Mouse (Mus musculus): ENCODE measurements around the gene ccdc198.
A peak's percentile ranks its signal among the peaks of the same experiment; 100 is the strongest.

The ccdc198 gene

GRCm38 (mm10) chr14:49197031-49197527, 48.2 kb downstream of the ccdc198 start:
- peak; percentile 30 for DNase-seq (ENCODE audit: low spot score)

GRCm38 (mm10) chr14:49186270-49186669, 59.0 kb downstream of the ccdc198 start:
- no peak for DNase-seq (ENCODE audit: low spot score)

DNA sequence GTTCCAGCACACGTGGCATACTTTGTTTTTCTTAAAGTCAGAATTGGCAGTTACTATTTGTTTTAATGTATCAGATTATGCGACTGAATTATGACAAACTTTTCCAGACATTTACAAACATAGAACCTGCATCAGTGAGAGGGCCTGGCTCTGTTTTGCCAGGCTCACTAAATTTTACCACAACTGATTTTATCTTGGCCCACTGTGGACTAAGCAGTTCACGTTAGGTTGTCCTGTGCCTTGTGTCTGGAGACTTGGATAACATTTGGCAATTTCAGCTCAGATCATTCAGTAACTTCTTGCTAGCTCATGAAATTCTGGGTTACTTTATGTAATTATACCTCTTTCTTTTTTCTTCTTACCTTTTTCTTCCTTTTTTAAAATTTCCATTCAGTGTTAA, 65.5 kb downstream of the ccdc198 start:
- DNase-seq (ENCODE audit: low spot score), result no peak

DNA sequence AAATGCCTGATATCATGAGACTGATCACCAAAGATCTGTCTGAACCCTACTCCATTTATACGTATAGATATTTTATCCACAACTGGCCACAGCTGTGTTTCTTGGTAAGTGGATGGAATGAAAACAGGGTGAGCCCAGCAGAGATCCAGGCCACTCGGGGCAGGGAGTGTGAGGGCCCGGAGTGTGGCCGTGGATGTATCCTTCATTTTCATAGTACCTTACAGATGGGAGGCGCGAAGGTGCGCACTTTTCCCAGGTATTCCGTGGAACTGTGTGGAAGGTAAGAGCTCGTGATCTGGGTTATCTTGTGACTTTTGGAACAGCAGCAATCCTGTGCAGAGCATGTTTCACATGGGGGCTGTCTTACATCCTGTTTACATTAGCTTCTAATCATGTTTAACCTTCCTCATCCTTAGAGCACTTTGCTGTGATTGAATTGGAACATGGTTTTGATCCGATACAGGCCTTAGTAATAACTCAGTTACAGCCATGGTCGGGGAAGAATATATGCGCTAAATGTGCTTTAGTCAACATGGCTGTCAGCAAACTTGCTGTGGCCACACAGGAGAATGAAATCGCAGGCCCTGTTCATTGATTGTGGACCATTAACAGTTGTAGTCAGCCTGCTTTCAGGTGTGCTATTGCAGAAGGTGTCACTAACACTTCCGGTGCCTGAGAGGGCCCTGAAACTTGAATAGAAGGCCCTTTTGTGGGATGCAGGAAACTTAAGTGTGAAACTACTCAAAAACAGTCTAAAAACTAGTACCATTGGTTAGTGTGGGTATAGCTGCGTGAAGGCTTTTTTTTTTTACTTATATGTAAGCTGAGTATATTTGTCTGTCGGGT, 71.8 kb downstream of the ccdc198 start:
- peak; percentile 15 for DNase-seq (ENCODE audit: low spot score)

DNA sequence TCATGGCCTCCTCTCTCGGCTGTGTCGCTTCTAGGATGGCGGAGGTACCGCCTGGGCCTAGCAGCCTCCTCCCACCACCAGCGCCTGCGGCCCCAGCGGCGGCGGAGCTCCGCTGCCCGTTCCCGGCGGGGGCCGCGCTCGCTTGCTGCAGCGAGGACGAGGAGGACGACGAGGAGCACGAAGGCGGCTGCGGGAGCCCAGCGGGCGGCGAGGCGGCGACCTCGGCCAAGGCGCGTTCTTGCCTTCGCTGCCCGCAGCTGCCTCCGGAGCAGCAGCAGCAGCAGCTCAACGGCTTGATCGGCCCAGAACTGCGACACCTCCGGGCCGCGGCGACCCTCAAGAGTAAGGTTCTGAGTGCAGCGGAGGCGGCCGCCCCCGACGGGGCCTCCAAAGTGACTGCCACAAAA, 72.7 kb downstream of the ccdc198 start:
- DNase-seq (ENCODE audit: low spot score), result peak; percentile 44

- peak; percentile 95 for DNase-seq (ENCODE audit: low spot score)
Measured at GRCm38 (mm10) chr14:49171867-49172581, 73.2 kb downstream of the ccdc198 start, which contains the start of gene Naa30. Gene Naa30 (plus strand): TSS chr14:49172226.

GRCm38 (mm10) chr14:49171286-49171685, 74.0 kb downstream of the ccdc198 start:
- no peak for DNase-seq (ENCODE audit: low spot score)

Data from adipocyte (in vitro differentiated cells).